Mouse (Mus musculus) mouse embryonic stem cell (cell line): ENCODE data around the gene Nufip1.

Experiments
- in situ Hi-C, 2 experiments: fragments of 300-500 bp; cut with MboI; formaldehyde crosslinking; loops; 1 replicate in 1 of 2; 3 replicates in 1 of 2; pipeline ENCODE4 v1.14.3; 2019 to 2020; ENCODE audit warnings: low sequenced_read_pairs in 2 of 2, low pct_unique_long_range_greater_than_20kb in 1 of 2, mixed read lengths in 1 of 2; ENCODE audit not compliant: unreplicated experiment in 1 of 2

Gene Nufip1

GRCm38 (mm10) chr14:76164904-76165755 lies 54.4 kb downstream of the Nufip1 start:
- in situ Hi-C loops: loop anchor here (25.0 kb wide), 1 partner anchor 847 kb away; no protein-coding TSS in a partner anchor

DNA sequence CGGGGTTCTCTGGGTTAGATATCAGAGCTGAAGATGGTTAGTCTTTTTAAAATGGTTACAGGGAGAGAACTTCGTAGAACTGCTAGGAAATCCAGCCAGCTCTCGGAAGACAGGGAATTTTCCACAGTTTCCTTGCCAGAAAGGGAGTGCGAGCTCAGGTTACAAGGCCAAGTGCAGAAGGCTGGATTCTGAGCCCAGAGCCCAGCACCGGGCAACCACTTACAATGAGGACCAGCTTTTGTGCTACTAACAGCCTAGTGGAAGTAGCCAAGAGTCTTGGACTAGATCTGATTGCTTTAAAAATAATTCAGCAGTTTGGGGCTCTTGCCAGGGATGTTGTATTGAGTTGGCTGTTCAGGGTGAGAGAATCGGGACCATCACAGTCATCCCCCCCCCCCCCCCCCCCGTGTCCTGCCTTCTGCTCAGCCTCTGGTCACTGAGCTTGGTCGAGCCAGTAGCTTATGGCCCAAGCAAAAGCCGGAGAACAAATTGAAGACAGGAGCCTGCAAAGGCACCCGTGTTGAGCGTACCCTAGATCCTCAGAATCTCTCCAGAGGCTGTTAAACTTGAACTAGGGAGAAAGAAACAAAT lies 59.3 kb downstream of the Nufip1 start:
- in situ Hi-C loops: loop anchor here (10.0 to 25.0 kb wide), 2 partner anchors 295 to 842 kb away; no protein-coding TSS in a partner anchor

DNA sequence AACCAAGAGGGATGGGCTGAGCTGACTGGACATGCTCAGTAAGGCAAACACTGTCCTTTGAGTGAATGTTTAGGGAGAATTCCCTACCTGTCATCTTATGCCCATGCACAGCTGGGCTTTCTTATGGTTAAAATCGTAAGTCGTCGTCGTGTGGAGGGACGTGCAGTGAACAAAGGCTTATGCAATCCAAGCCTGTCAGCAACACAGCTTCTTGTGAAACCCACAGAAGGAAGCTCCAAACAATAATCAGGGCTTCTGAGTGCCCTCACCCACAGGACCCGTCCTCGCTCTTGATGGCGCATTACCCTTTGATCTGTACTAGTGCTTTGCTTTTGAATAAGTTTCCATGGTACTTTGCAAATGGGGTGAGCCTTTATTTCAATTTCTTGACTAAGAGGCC lies 60.6 kb downstream of the Nufip1 start:
- in situ Hi-C loops: loop anchor here (10.0 to 25.0 kb wide), 2 partner anchors 294 to 841 kb away; no protein-coding TSS in a partner anchor

GRCm38 (mm10) chr14:76174328-76174727 lies 63.6 kb downstream of the Nufip1 start:
- in situ Hi-C loops: loop anchor here (10.0 to 25.0 kb wide), 2 partner anchors 290 to 838 kb away; no protein-coding TSS in a partner anchor

GRCm38 (mm10) chr14:76175808-76176207 lies 65.1 kb downstream of the Nufip1 start:
- in situ Hi-C loops: loop anchor here in 1 of 2 experiments (10.0 kb wide), 1 partner anchor 289 kb away; no protein-coding TSS in a partner anchor

DNA sequence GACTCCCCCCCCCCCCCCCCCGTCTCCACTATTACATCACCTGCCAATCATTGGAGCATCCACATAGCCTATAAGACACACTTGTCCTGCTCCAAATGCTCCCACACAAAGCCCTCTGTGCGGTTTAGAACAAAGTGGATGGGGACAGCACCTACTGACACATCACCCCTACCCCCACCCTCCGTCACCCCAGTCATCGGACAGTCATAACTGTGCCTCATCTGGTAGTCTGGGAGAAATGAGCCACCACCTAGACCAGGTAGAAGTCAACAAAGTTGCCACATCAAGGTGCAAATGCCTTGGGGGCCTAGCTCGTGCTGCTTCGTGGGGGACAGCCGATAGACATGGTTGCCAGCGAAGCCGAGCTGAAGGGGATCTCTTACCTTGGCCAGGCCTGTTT lies 66.5 kb downstream of the Nufip1 start:
- in situ Hi-C loops: loop anchor here in 1 of 2 experiments (10.0 kb wide), 1 partner anchor 288 kb away; no protein-coding TSS in a partner anchor

DNA sequence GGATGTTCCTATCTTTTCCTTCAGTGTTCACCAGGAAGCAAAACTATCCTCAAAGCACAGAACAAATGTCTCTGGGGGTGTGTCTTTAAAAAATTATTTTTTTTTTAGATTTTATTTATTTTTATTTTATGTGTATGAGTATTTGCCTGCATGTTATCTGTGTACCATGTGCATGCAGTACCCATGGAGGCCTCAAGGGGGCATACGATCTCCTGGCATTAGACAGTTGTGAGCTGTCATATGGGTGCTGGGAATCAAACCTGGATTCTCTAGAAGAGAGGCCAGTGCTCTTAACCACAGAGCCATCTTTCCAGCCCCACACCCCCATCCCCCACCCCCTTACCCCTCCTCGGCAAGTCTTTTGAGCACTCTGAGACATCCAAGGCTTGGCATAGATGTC lies 67.8 kb downstream of the Nufip1 start:
- in situ Hi-C loops: loop anchor here in 1 of 2 experiments (10.0 kb wide), 1 partner anchor 286 kb away; no protein-coding TSS in a partner anchor

GRCm38 (mm10) chr14:76179343-76179742 lies 68.7 kb downstream of the Nufip1 start:
- in situ Hi-C loops: loop anchor here in 1 of 2 experiments (10.0 kb wide), 1 partner anchor 285 kb away; no protein-coding TSS in a partner anchor

DNA sequence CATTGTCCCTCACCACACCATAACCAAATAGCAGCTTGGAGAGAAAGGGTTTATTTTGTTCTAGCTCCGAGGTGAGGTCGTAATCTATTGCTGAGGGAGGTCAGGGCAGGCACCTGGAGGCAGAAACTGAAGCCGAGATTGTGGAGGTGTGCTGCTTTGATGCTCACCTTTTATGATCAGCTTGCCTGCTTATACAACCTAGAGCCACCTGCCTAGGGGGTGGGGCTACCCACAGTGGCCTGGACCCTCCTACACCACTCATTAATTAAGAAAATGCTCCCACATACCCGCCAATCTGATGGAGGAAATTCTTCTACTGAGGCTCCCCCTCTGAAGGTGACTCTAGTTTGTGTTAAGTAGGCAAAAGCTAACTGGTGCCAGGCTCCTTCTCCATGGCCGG lies 74.7 kb downstream of the Nufip1 start:
- in situ Hi-C loops: no loop called here

DNA sequence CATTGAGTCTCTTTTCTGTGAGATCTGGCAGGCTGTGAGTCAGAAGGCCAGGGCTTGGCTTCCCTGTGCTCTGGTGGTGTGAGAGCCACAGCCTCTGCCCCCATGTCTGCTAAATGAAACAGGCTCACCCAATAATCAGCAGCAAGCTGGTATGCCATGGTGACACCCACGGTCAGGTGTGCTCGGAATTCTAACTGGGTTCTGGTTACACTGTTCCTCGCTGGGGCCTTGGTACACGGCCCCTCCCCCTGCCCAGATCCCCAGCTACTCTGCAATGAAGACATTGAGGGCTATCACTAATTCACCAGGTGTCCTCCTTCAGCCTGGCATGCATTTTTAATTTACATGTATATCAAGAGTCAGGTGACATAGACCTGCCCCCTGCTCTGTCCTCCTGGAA lies 75.6 kb downstream of the Nufip1 start:
- in situ Hi-C loops: no loop called here
